Mouse (Mus musculus): Measurements from ENCODE around the gene Spop.

- TF ChIP-seq CTCF (IDR thresholded peaks at IDR 0.05; ENCODE audit: low read depth, low read length), result no peak
- TF ChIP-seq GATA1 (IDR thresholded peaks at IDR 0.05; ENCODE audit: borderline replicate concordance, low read length), result no peak
These were observed 24.9 kb upstream of the Spop start for GRCm38 (mm10) chr11:95389006-95389405.

Measured in G1E (cell line).